Mouse (Mus musculus) erythroblast, embryonic 14.5 days (primary cell): ENCODE measurements around the gene Iqsec1.

ENCODE experiments used
- GATA1 ChIP-seq: IDR thresholded peaks from 2 replicates; pipeline ENCODE4 v1.6.1; 2012; ENCODE audit warnings: low read length, inconsistent platforms, mixed read lengths
- TAL1 ChIP-seq: IDR thresholded peaks from 3 replicates; pipeline ENCODE4 v1.6.1; 2012; ENCODE audit warnings: low read length, inconsistent platforms, mixed read lengths

DNA sequence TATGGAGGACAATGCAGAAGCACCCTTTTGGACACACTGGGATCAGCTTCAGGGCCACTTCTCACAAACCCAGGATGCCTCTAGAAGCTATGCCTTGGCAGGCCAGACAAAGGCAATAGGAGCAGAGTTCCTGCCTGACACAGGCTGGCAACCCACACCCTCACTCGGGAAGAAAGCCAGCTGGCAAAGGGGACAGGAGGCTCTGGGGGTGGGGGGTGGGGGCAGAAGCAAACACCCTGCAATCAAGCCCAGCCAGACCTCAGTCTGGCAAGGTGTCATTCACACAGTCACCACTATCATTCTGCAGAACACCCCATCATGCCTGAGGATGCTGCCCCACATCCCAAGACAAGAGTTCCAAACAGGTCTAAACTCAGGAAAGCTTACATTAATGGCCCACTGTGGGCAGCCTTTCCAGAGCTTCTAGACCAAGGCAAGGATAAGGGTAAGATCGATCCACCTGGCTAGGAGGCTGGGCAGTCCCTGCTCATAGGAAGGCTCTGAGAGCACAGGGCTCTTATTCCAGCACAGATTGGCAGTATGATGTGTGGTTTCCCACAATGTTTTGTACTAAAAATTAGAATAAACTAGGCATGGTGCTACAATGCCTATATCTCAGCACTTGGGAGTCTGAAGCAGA is 283.7 kb downstream of the Iqsec1 start:
- TF ChIP-seq TAL1 (no peak), GATA1 (no peak)
